Mouse (Mus musculus): Measurements from ENCODE around the gene Grrp1. TPM values are rescaled to one million over a fixed set of nuclear protein-coding genes. Genes with fewer than 3 reads are reported as not detected.
A peak's percentile ranks its signal among the peaks of the same experiment; 100 is the strongest.

Grrp1 gene
- polyA plus RNA-seq, 1 experiment from 2014 or later: 4.2 TPM

- Histone ChIP-seq H3K36me3 (ENCODE audit: control insufficient read depth, insufficient read depth, low read length) (no peaks in the 10 kb centered on the region), H3K9ac (ENCODE audit: low read length) (no peak overlapping the region), H3K27me3 (ENCODE audit: control insufficient read depth, insufficient read depth, low read length) (peaks cover 7% of the 10 kb centered on the region; the same call in 1 of the 2 replicates), H3K4me2 (replicated peaks; ENCODE audit: low read depth) (no peak overlapping the region), H3K9me3 (ENCODE audit: control insufficient read depth, low read length) (no peaks in the 10 kb centered on the region), H3K4me1 (replicated peaks; ENCODE audit: control insufficient read depth, insufficient read depth) (0 out of 2 replicates have a peak, but pooled peaks cover 2% of the 10 kb centered on the region), H3K27ac (replicated peaks) (0 out of 2 replicates have a peak overlapping the region, but pooled peaks have one; percentile 14), H3K4me3 (ENCODE audit: low read depth, low read length) (no peak overlapping the region)
- ATAC-seq (ENCODE audit: low FRiP score, low TSS enrichment) (no peak), DNase-seq (ENCODE audit: low spot score) (no peak)
- 45% methylated on average over 4 of the region's 4 CpGs for WGBS
- no peak for TF ChIP-seq CTCF (IDR thresholded peaks at IDR 0.05; ENCODE audit: low read depth)
- TF ChIP-seq EP300 (optimal IDR thresholded peaks at IDR 0.05): no peak
Observed at GRCm38 (mm10) chr4:134255854-134256253, 1.9 kb upstream of the Grrp1 start.

DNA sequence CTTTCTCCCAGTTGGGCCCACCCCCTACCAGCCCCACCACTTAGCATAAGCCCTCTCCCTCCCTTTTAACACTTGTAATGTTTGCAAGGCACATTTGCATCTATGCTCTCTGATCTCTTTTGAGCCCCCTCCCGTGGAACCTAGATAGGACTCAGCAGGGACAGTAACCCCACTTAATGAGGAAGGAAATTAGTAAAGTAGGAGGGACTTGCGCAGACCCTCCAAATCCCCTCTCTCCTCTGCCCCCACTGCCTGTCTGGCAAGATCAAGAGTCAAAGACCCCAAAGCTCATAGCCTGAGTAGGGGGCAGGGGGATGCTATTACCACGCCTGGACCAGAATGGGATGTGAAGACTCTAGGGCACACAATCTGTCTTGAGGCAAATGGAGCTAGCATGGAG is 929 bp upstream of the Grrp1 start:
- H3K4me2 ChIP-seq (replicated peaks; ENCODE audit: low read depth): no peak overlapping the region
- no peak for ATAC-seq (ENCODE audit: low FRiP score, low TSS enrichment)
- H3K4me1 ChIP-seq (replicated peaks; ENCODE audit: control insufficient read depth, insufficient read depth): 0 out of 2 replicates have a peak, but pooled peaks cover 2% of the 10 kb centered on the region
- H3K36me3 ChIP-seq (ENCODE audit: control insufficient read depth, insufficient read depth, low read length): no peaks in the 10 kb centered on the region
- no peak overlapping the region for H3K27ac ChIP-seq (replicated peaks)
- WGBS: 52% methylated on average over 3 of the region's 3 CpGs
- peaks cover 11% of the 10 kb centered on the region; the same call in 1 of the 2 replicates for H3K27me3 ChIP-seq (ENCODE audit: control insufficient read depth, insufficient read depth, low read length)
- no peak overlapping the region for H3K9ac ChIP-seq (ENCODE audit: low read length)
- TF ChIP-seq EP300 (optimal IDR thresholded peaks at IDR 0.05): no peak
- TF ChIP-seq CTCF (IDR thresholded peaks at IDR 0.05; ENCODE audit: low read depth): no peak
- H3K4me3 ChIP-seq (ENCODE audit: low read depth, low read length): no peak overlapping the region
- H3K9me3 ChIP-seq (ENCODE audit: control insufficient read depth, low read length): no peaks in the 10 kb centered on the region
- no peak for DNase-seq (ENCODE audit: low spot score)

GRCm38 (mm10) chr4:134252911-134253721 is 790 bp downstream of the Grrp1 start:
- peaks cover 11% of the 10 kb centered on the region; the same call in 1 of the 2 replicates for H3K27me3 ChIP-seq (ENCODE audit: control insufficient read depth, insufficient read depth, low read length)
- no peaks in the 10 kb centered on the region for H3K9me3 ChIP-seq (ENCODE audit: control insufficient read depth, low read length)
- DNase-seq (ENCODE audit: low spot score): no peak
- H3K9ac ChIP-seq (ENCODE audit: low read length): 0 out of 2 replicates have a peak overlapping the region, but pooled peaks have one; percentile 23
- peak overlapping the region; percentile 40; the same call in 1 of the 2 replicates for H3K27ac ChIP-seq (replicated peaks)
- TF ChIP-seq CTCF (IDR thresholded peaks at IDR 0.05; ENCODE audit: low read depth) (no peak), EP300 (optimal IDR thresholded peaks at IDR 0.05) (no peak)
- H3K4me3 ChIP-seq (ENCODE audit: low read depth, low read length): peak overlapping the region; percentile 27
- ATAC-seq (ENCODE audit: low FRiP score, low TSS enrichment): no peak
- H3K4me1 ChIP-seq (replicated peaks; ENCODE audit: control insufficient read depth, insufficient read depth): 0 out of 2 replicates have a peak, but pooled peaks cover 2% of the 10 kb centered on the region
- peak overlapping the region; percentile 37 for H3K4me2 ChIP-seq (replicated peaks; ENCODE audit: low read depth)
- 34% methylated on average over 15 of the region's 15 CpGs for WGBS
- no peaks in the 10 kb centered on the region for H3K36me3 ChIP-seq (ENCODE audit: control insufficient read depth, insufficient read depth, low read length)

DNA sequence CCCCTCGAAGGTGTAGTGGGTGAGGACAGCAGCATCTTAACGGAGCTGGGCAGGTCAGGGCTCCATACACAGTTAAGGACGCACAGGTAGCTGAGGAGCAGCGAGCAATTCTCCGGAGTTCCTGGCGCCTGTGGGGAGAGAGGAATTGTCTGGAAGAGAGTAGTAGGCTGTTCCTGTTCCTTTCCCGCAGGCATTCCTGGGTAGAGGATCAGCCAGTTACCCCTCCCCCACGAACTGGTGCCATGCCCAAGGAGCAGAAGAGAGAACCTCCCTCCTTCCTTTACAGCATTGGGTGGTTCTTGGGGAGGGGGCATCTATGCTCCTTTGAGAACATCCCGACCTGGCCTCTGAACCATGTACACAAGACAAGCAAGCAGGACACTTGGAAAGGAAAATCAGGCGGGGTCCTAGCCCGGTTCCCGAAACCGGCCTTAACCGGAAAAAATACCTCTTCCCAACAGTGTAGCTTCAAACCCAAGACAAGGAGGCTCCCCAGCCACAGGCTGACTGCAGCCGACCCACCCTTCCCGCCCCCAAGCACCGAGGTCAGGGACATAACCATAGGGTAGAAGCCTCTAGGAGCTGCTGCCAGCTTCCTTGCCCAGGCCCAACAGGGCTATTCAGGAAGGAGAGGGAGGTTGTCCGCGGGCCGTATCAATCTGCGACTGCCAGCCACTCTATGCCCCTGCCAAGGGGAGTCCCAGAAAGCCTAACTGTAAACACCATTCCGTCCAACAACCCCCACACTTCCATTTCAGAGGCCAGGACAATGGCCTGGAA is 1.6 kb downstream of the Grrp1 start:
- no peaks in the 10 kb centered on the region for H3K9me3 ChIP-seq (ENCODE audit: control insufficient read depth, low read length)
- H3K4me1 ChIP-seq (replicated peaks; ENCODE audit: control insufficient read depth, insufficient read depth): 0 out of 2 replicates have a peak, but pooled peaks cover 2% of the 10 kb centered on the region
- H3K9ac ChIP-seq (ENCODE audit: low read length): peak overlapping the region; percentile 47; the same call in 1 of the 2 replicates
- no peaks in the 10 kb centered on the region for H3K36me3 ChIP-seq (ENCODE audit: control insufficient read depth, insufficient read depth, low read length)
- H3K27ac ChIP-seq (replicated peaks): 0 out of 2 replicates have a peak overlapping the region, but pooled peaks have one; percentile 18
- peak overlapping the region; percentile 42 for H3K4me3 ChIP-seq (ENCODE audit: low read depth, low read length)
- 30% methylated on average over 22 of the region's 22 CpGs for WGBS
- no peak for ATAC-seq (ENCODE audit: low FRiP score, low TSS enrichment)
- peak overlapping the region; percentile 82 for H3K4me2 ChIP-seq (replicated peaks; ENCODE audit: low read depth)
- TF ChIP-seq CTCF (IDR thresholded peaks at IDR 0.05; ENCODE audit: low read depth) (no peak), EP300 (optimal IDR thresholded peaks at IDR 0.05) (no peak)
- H3K27me3 ChIP-seq (ENCODE audit: control insufficient read depth, insufficient read depth, low read length): peaks cover 11% of the 10 kb centered on the region; the same call in 1 of the 2 replicates
- no peak for DNase-seq (ENCODE audit: low spot score)

DNA sequence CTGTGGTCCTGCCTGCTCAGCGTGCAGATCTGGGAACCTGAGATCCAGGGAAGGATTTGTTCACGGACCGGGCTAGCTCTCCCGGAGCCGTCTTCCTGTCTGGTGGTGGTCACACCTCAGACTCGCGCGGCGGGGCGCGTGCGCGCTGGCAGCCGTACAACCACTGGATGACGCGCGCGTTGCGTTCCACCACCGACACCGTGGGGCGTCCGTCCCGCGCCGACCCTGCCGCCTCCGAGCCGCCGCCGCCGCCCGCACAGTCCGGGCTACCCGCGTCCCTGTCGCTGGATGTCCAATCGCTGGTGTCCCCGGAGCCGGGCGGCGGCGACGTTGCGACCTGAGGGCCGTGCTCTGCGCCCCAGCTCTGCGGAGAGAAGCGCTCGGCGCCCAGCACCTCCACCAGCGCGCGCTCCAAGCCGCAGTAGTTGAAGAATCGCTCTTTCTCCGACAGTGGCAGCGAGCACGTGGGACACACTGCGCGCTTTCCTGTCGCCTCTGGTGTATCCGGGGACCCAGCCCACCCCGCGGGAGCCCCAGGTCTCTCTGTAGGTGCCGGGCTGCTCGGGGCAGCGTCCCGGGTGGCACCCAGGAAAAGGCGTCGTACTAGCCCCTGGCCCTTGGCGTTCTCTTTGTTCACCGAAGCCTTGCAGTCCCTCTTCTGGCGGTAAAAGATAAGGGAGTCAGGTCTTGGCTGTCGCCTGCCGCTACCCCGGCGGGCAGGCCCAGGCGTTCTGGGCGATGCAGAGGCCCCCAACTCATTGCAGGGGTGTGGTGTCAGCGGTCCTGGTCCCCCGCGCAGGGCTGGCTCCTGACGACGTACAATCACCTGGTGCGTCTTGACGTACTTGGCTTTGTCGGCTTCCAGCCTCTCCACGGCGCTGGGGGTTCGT is 2.4 kb downstream of the Grrp1 start:
- H3K36me3 ChIP-seq (ENCODE audit: control insufficient read depth, insufficient read depth, low read length): no peaks in the 10 kb centered on the region
- 0 out of 2 replicates have a peak overlapping the region, but pooled peaks have one; percentile 13 for H3K27ac ChIP-seq (replicated peaks)
- TF ChIP-seq EP300 (optimal IDR thresholded peaks at IDR 0.05) (no peak), CTCF (IDR thresholded peaks at IDR 0.05; ENCODE audit: low read depth) (no peak)
- H3K9ac ChIP-seq (ENCODE audit: low read length): peak overlapping the region; percentile 47
- peak overlapping the region; percentile 42 for H3K4me3 ChIP-seq (ENCODE audit: low read depth, low read length)
- H3K4me1 ChIP-seq (replicated peaks; ENCODE audit: control insufficient read depth, insufficient read depth): 0 out of 2 replicates have a peak, but pooled peaks cover 2% of the 10 kb centered on the region
- no peaks in the 10 kb centered on the region for H3K9me3 ChIP-seq (ENCODE audit: control insufficient read depth, low read length)
- DNase-seq (ENCODE audit: low spot score) (peak; percentile 49), ATAC-seq (ENCODE audit: low FRiP score, low TSS enrichment) (no peak)
- peak overlapping the region; percentile 82 for H3K4me2 ChIP-seq (replicated peaks; ENCODE audit: low read depth)
- 1% methylated on average over 87 of the region's 91 CpGs for WGBS
- peaks cover 11% of the 10 kb centered on the region; the same call in 1 of the 2 replicates for H3K27me3 ChIP-seq (ENCODE audit: control insufficient read depth, insufficient read depth, low read length)

All from stomach, postnatal 0 days (tissue).